ENCODE assay signal across 13 mouse cellular contexts in genomic region chr13:69033532-69033931, GRCm38 (mm10).
"Had no signal": no experiment of that assay in that cellular context is flagged by ENCODE, and none has a peak within 500 bp of the region (broad histone marks: within the 10 kb centered on the region; RNA-seq: fewer than 3 reads in every experiment).

No protein-coding gene starts in this region.

- H3K4me1 ChIP-seq: kidney, embryonic 15.5 days; limb, embryonic 15.5 days; liver, embryonic 12.5 days; midbrain, embryonic 15.5 days; neural tube, embryonic 12.5 days had no signal

- DNase-seq: kidney, adult 11 months; kidney, postnatal 14 days; left cerebral cortex, postnatal 4 days; right cerebral cortex, postnatal 4 days; spleen, adult 18-20 months; thymus, adult 18-20 months; thymus, postnatal 14 days had no signal

- H3K27me3 ChIP-seq: kidney, embryonic 15.5 days; limb, embryonic 15.5 days; liver, embryonic 12.5 days; midbrain, embryonic 15.5 days; neural tube, embryonic 12.5 days had no signal

- H3K9me3 ChIP-seq: kidney, embryonic 15.5 days; limb, embryonic 15.5 days; midbrain, embryonic 15.5 days; neural tube, embryonic 12.5 days had no signal

- H3K4me2 ChIP-seq: kidney, embryonic 15.5 days; limb, embryonic 15.5 days; liver, embryonic 12.5 days; midbrain, embryonic 15.5 days; neural tube, embryonic 12.5 days had no signal

- H3K4me3 ChIP-seq: kidney, embryonic 15.5 days; limb, embryonic 15.5 days; liver, embryonic 12.5 days; midbrain, embryonic 15.5 days; neural tube, embryonic 12.5 days had no signal

- H3K9ac ChIP-seq: kidney, embryonic 15.5 days; limb, embryonic 15.5 days; liver, embryonic 12.5 days; midbrain, embryonic 15.5 days; neural tube, embryonic 12.5 days had no signal

- ATAC-seq: hindbrain, postnatal 0 days; liver, embryonic 12.5 days; midbrain, embryonic 15.5 days had no signal

- H3K36me3 ChIP-seq: kidney, embryonic 15.5 days; limb, embryonic 15.5 days; liver, embryonic 12.5 days; midbrain, embryonic 15.5 days; neural tube, embryonic 12.5 days had no signal

- H3K27ac ChIP-seq: hindbrain, postnatal 0 days; kidney, embryonic 15.5 days; limb, embryonic 15.5 days; liver, embryonic 12.5 days; midbrain, embryonic 15.5 days; neural tube, embryonic 12.5 days had no signal
